Mouse (Mus musculus): ENCODE results near the gene Rin2. TPM values are rescaled to one million over a fixed set of nuclear protein-coding genes. Genes with fewer than 3 reads are reported as not detected.

The Rin2 gene
- total RNA-seq, 2 experiments from 2014 or later, result 4.3 to 16.3 TPM

DNA sequence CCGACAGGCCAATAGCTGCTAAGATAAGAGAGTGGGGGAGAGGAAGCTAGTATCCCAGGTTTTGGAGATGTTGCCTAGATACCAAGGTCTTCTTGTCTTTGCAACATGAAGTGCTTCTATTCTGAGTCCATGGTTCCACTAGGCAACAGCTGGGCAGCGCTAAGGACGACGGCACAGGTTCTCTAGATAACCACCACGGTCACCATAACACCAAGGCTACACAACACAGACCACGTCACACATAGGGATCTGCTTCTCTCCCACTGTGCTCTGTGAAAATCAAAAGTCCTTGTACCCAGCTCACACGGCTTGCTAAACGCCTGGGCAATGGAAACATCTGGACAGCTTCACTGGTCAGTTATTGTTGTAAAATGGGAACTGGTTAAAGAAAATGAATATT lies 262.0 kb downstream of the Rin2 start:
- ATAC-seq (replicated peaks; ENCODE audit: low FRiP score, poor library complexity, severe bottlenecking), result no peak

Other genes with a start within 250 kb of the Rin2 start
- 9.2 and 24.0 TPM in 2 replicates for gene Naa20, start 226.9 kb downstream of the Rin2 start, total RNA-seq (2015; ENCODE audit: low replicate concordance)
- 11.8 and 22.2 TPM in 2 replicates for gene Naa20, start 226.9 kb downstream of the Rin2 start, total RNA-seq (2017; ENCODE audit: low replicate concordance)